Mouse (Mus musculus) neural tube, embryonic 12.5 days (tissue): ENCODE measurements at regions not wholly inside any gene's neighbourhood (a gene's known extent, or its start where the extent isn't known, plus 50 kb on each side); places are given as distances from the start of the nearest gene placed in this dataset.

Experiments
- ATAC-seq: fragments of 200-750 bp; cut with Nextera tagmentation; 2 replicates; pipeline ENCODE4 v1.8.0; 2017; ENCODE audit warnings: low read depth, mild to moderate bottlenecking, moderate TSS enrichment, moderate library complexity; ENCODE audit not compliant: low FRiP score
- H3K27ac ChIP-seq: fragments of 300-500 bp; sonication (generic); 2 replicates; pipeline ENCODE4 v1.5.1; 2016
- H3K27me3 ChIP-seq: fragments of 300-500 bp; sonication (generic); replicated peaks from 2 replicates; pipeline ENCODE4 v1.6.1; 2016; ENCODE audit warnings: mild to moderate bottlenecking
- H3K36me3 ChIP-seq: fragments of 300-500 bp; sonication (generic); 2 replicates; pipeline ENCODE4 v1.6.1; 2016; ENCODE audit warnings: mild to moderate bottlenecking
- H3K4me1 ChIP-seq: fragments of 300-500 bp; sonication (generic); 2 replicates; pipeline ENCODE4 v1.6.1; 2016
- H3K4me2 ChIP-seq: fragments of 300-500 bp; sonication (generic); replicated peaks from 2 replicates; pipeline ENCODE4 v1.6.1; 2016; ENCODE audit warnings: mild to moderate bottlenecking
- H3K4me3 ChIP-seq: fragments of 300-500 bp; sonication (generic); 2 replicates; pipeline ENCODE4 v1.5.1; 2016
- H3K9ac ChIP-seq: fragments of 300-500 bp; sonication (generic); 2 replicates; pipeline ENCODE4 v1.6.1; 2016; ENCODE audit warnings: mild to moderate bottlenecking
- H3K9me3 ChIP-seq: fragments of 300-500 bp; sonication (generic); 2 replicates; pipeline ENCODE4 v1.6.1; 2016; ENCODE audit warnings: mild to moderate bottlenecking
- WGBS: fragments of 180-500 bp; shearing (Covaris S2); methylation state at CpG from one replicate; pipeline ENCODE4 v1.1.7; 2016; 5-methylcytosine and 5-hydroxymethylcytosine counted together

GRCm38 (mm10) chr7:83061894-83062477 is 194.9 kb downstream of the Mex3b start:
- H3K27me3 ChIP-seq: no peaks in the 10 kb centered on the region
- no peaks in the 10 kb centered on the region for H3K36me3 ChIP-seq
- H3K4me1 ChIP-seq: peaks cover 5% of the 10 kb centered on the region; the same call in 1 of the 2 replicates
- ATAC-seq: no peak
- no peak overlapping the region for H3K27ac ChIP-seq
- no peak overlapping the region for H3K4me3 ChIP-seq
- no peak overlapping the region for H3K9ac ChIP-seq
- WGBS: 90% methylated on average over 6 of the region's 6 CpGs
- H3K4me2 ChIP-seq: no peak overlapping the region
- no peaks in the 10 kb centered on the region for H3K9me3 ChIP-seq

GRCm38 (mm10) chr7:83063559-83063958 is 196.4 kb downstream of the Mex3b start:
- no peak overlapping the region for H3K4me2 ChIP-seq

GRCm38 (mm10) chr7:83065341-83065740 is 198.2 kb downstream of the Mex3b start:
- Histone ChIP-seq H3K4me3 (no peak overlapping the region), H3K9me3 (no peaks in the 10 kb centered on the region), H3K4me1 (peaks cover 5% of the 10 kb centered on the region; the same call in 1 of the 2 replicates), H3K27ac (no peak overlapping the region), H3K36me3 (no peaks in the 10 kb centered on the region), H3K27me3 (no peaks in the 10 kb centered on the region), H3K4me2 (no peak overlapping the region), H3K9ac (no peak overlapping the region)
- 86% methylated on average over 3 of the region's 3 CpGs for WGBS
- no peak for ATAC-seq

More at GRCm38 (mm10) chr7:83063559-83063958, 196.4 kb downstream of the Mex3b start:
- ATAC-seq: no peak
- 88% methylated on average over 3 of the region's 3 CpGs for WGBS
- no peaks in the 10 kb centered on the region for H3K9me3 ChIP-seq
- H3K4me3 ChIP-seq: no peak overlapping the region
- no peaks in the 10 kb centered on the region for H3K27me3 ChIP-seq
- no peaks in the 10 kb centered on the region for H3K36me3 ChIP-seq
- H3K27ac ChIP-seq: no peak overlapping the region
- peaks cover 5% of the 10 kb centered on the region; the same call in 1 of the 2 replicates for H3K4me1 ChIP-seq
- no peak overlapping the region for H3K9ac ChIP-seq

GRCm38 (mm10) chr7:83074399-83074970 is 207.4 kb downstream of the Mex3b start:
- no peak overlapping the region for H3K4me2 ChIP-seq

GRCm38 (mm10) chr7:83075159-83075952 is 208.2 kb downstream of the Mex3b start:
- 86% methylated on average over 4 of the region's 4 CpGs for WGBS
- Histone ChIP-seq H3K4me2 (no peak overlapping the region), H3K4me3 (no peak overlapping the region), H3K27ac (no peak overlapping the region), H3K36me3 (no peaks in the 10 kb centered on the region), H3K9ac (no peak overlapping the region), H3K27me3 (no peaks in the 10 kb centered on the region), H3K9me3 (no peaks in the 10 kb centered on the region; the same call in 1 of the 2 replicates), H3K4me1 (peaks cover 28% of the 10 kb centered on the region)
- ATAC-seq: no peak

More at GRCm38 (mm10) chr7:83074399-83074970, 207.4 kb downstream of the Mex3b start:
- Histone ChIP-seq H3K27ac (no peak overlapping the region), H3K27me3 (no peaks in the 10 kb centered on the region), H3K9ac (no peak overlapping the region), H3K9me3 (no peaks in the 10 kb centered on the region; the same call in 1 of the 2 replicates), H3K36me3 (no peaks in the 10 kb centered on the region), H3K4me1 (peaks cover 28% of the 10 kb centered on the region), H3K4me3 (no peak overlapping the region)
- WGBS: 73% methylated on average over 15 of the region's 15 CpGs
- no peak for ATAC-seq

- peak; percentile 81 for ATAC-seq
- WGBS: 21% methylated on average over 11 of the region's 11 CpGs
- H3K36me3 ChIP-seq: no peaks in the 10 kb centered on the region
- no peak overlapping the region for H3K4me3 ChIP-seq
- H3K4me1 ChIP-seq: peaks cover 28% of the 10 kb centered on the region
- no peak overlapping the region for H3K9ac ChIP-seq
- no peaks in the 10 kb centered on the region for H3K27me3 ChIP-seq
- H3K9me3 ChIP-seq: no peaks in the 10 kb centered on the region
- H3K27ac ChIP-seq: peak overlapping the region; percentile 47
- H3K4me2 ChIP-seq: peak overlapping the region; percentile 37
Measured at GRCm38 (mm10) chr7:83077035-83077918, 210.1 kb downstream of the Mex3b start.

GRCm38 (mm10) chr7:83077919-83078265 is 210.8 kb downstream of the Mex3b start:
- H3K4me2 ChIP-seq: peak overlapping the region; percentile 37
- H3K4me1 ChIP-seq: peaks cover 28% of the 10 kb centered on the region
- peak; percentile 46 for ATAC-seq

GRCm38 (mm10) chr7:83078695-83079094 is 211.6 kb downstream of the Mex3b start:
- Histone ChIP-seq H3K4me2 (no peak overlapping the region), H3K36me3 (no peaks in the 10 kb centered on the region), H3K27ac (no peak overlapping the region), H3K4me3 (no peak overlapping the region), H3K4me1 (peaks cover 28% of the 10 kb centered on the region), H3K9me3 (no peaks in the 10 kb centered on the region), H3K27me3 (no peaks in the 10 kb centered on the region), H3K9ac (no peak overlapping the region)
- WGBS: 91% methylated on average over 4 of the region's 4 CpGs
- ATAC-seq: no peak

More at GRCm38 (mm10) chr7:83077919-83078265, 210.8 kb downstream of the Mex3b start:
- 9% methylated on average over 4 of the region's 4 CpGs for WGBS
- peak overlapping the region; percentile 47; the same call in 1 of the 2 replicates for H3K27ac ChIP-seq
- H3K27me3 ChIP-seq: no peaks in the 10 kb centered on the region
- no peak overlapping the region for H3K4me3 ChIP-seq
- H3K36me3 ChIP-seq: no peaks in the 10 kb centered on the region
- H3K9me3 ChIP-seq: no peaks in the 10 kb centered on the region
- H3K9ac ChIP-seq: no peak overlapping the region

- Histone ChIP-seq H3K27me3 (no peaks in the 10 kb centered on the region), H3K9me3 (no peaks in the 10 kb centered on the region), H3K9ac (no peak overlapping the region), H3K36me3 (no peaks in the 10 kb centered on the region), H3K4me3 (no peak overlapping the region), H3K27ac (no peak overlapping the region), H3K4me1 (peaks cover 24% of the 10 kb centered on the region), H3K4me2 (no peak overlapping the region)
- no peak for ATAC-seq
- 78% methylated on average over 1 of the region's 1 CpGs for WGBS
Measured at GRCm38 (mm10) chr7:83079842-83080241, 212.7 kb downstream of the Mex3b start.

- WGBS: 84% methylated on average over 6 of the region's 6 CpGs
- H3K4me3 ChIP-seq: no peak overlapping the region
- no peak overlapping the region for H3K4me2 ChIP-seq
- no peak for ATAC-seq
- no peak overlapping the region for H3K9ac ChIP-seq
- H3K4me1 ChIP-seq: peaks cover 15% of the 10 kb centered on the region
- H3K27ac ChIP-seq: no peak overlapping the region
- no peaks in the 10 kb centered on the region for H3K27me3 ChIP-seq
- no peaks in the 10 kb centered on the region for H3K9me3 ChIP-seq
- H3K36me3 ChIP-seq: no peaks in the 10 kb centered on the region
Measured at GRCm38 (mm10) chr7:83084496-83085082, 217.5 kb downstream of the Mex3b start.

- no peak overlapping the region for H3K27ac ChIP-seq
- H3K4me1 ChIP-seq: peaks cover 16% of the 10 kb centered on the region
- H3K4me2 ChIP-seq: no peak overlapping the region
- H3K27me3 ChIP-seq: no peaks in the 10 kb centered on the region
- ATAC-seq: peak; percentile 74
- no peak overlapping the region for H3K9ac ChIP-seq
- WGBS: 26% methylated on average over 4 of the region's 4 CpGs
- no peaks in the 10 kb centered on the region for H3K36me3 ChIP-seq
- no peak overlapping the region for H3K4me3 ChIP-seq
- H3K9me3 ChIP-seq: no peaks in the 10 kb centered on the region
Measured at GRCm38 (mm10) chr7:83085547-83086158, 218.5 kb downstream of the Mex3b start.
